Mouse (Mus musculus): ENCODE measurements around the gene Baz1a. TPM values are rescaled to one million over a fixed set of nuclear protein-coding genes. Genes with fewer than 3 reads are reported as not detected.
"Not testable (repeated sequence)": the region's sequence is repeated elsewhere in the genome, so short reads cannot be mapped to it uniquely, and the experiment has no call there.

Baz1a gene
- polyA plus RNA-seq, 2 experiments = 17.7 to 26.4 TPM

GRCm38 (mm10) chr12:54959569-54959968 is 54.6 kb downstream of the Baz1a start:
- Histone ChIP-seq H3K27me3 (ENCODE audit: control insufficient read depth, insufficient read depth, low read length) (no peaks in the 10 kb centered on the region), H3K4me3 (ENCODE audit: insufficient read depth in 1 of 2, low read depth in 2 of 2, low read length in 2 of 2) (no peak overlapping the region), H3K36me3 (replicated peaks; ENCODE audit: control insufficient read depth, insufficient read depth, low read depth) (peaks cover 4% of the 10 kb centered on the region), H3K27ac (no peak overlapping the region), H3K9ac (replicated peaks) (no peak overlapping the region), H3K4me2 (ENCODE audit: low read depth) (no peak overlapping the region), H3K4me1 (replicated peaks; ENCODE audit: control insufficient read depth in 2 of 2, insufficient read depth in 2 of 2, low read length in 1 of 2) (peaks cover 0 to 8% of the 10 kb centered on the region in 2 experiments; a peak in 2 of 4 replicates), H3K9me3 (ENCODE audit: control insufficient read depth, low read length) (no peaks in the 10 kb centered on the region)
- 47% methylated on average over 2 of the region's 2 CpGs for WGBS (ENCODE audit: insufficient replicate concordance)
- TF ChIP-seq EP300 (IDR thresholded peaks at IDR 0.05; ENCODE audit: low read depth) = peak; percentile 43; the same call in 1 of the 2 replicates
- no peak for TF ChIP-seq CTCF (IDR thresholded peaks at IDR 0.05; ENCODE audit: low read depth)
- DNase-seq (ENCODE audit: low read depth in 3 of 3, low spot score in 3 of 3) = peak; percentile 11 to 31 (median 28)
- ATAC-seq (ENCODE audit: insufficient read depth) = peak; percentile 41; the same call in 1 of the 2 replicates

GRCm38 (mm10) chr12:54956974-54957373 is 57.2 kb downstream of the Baz1a start:
- no peak for DNase-seq (ENCODE audit: low read depth in 3 of 3, low spot score in 3 of 3)
- ATAC-seq (ENCODE audit: insufficient read depth) = no peak
- no peak overlapping the region for H3K27ac ChIP-seq

GRCm38 (mm10) chr12:54956457-54956856 is 57.7 kb downstream of the Baz1a start:
- Histone ChIP-seq H3K9me3 (ENCODE audit: control insufficient read depth, low read length) (no peaks in the 10 kb centered on the region), H3K4me3 (ENCODE audit: insufficient read depth in 1 of 2, low read depth in 2 of 2, low read length in 2 of 2) (no peak overlapping the region), H3K4me1 (replicated peaks; ENCODE audit: control insufficient read depth in 2 of 2, insufficient read depth in 2 of 2, low read length in 1 of 2) (peaks cover 0 to 8% of the 10 kb centered on the region in 2 experiments; a peak in 2 of 4 replicates), H3K36me3 (replicated peaks; ENCODE audit: control insufficient read depth, insufficient read depth, low read depth) (peaks cover 25% of the 10 kb centered on the region), H3K27ac (no peak overlapping the region), H3K27me3 (ENCODE audit: control insufficient read depth, insufficient read depth, low read length) (no peaks in the 10 kb centered on the region), H3K9ac (replicated peaks) (no peak overlapping the region), H3K4me2 (ENCODE audit: low read depth) (no peak overlapping the region)
- WGBS (ENCODE audit: insufficient replicate concordance) = 66% methylated on average over 4 of the region's 4 CpGs
- ATAC-seq (ENCODE audit: insufficient read depth) (no peak), DNase-seq (ENCODE audit: low read depth in 3 of 3, low spot score in 3 of 3) (no peak)
- no peak for TF ChIP-seq EP300 (IDR thresholded peaks at IDR 0.05; ENCODE audit: low read depth)
- no peak for TF ChIP-seq CTCF (IDR thresholded peaks at IDR 0.05; ENCODE audit: low read depth)

More at GRCm38 (mm10) chr12:54956974-54957373, 57.2 kb downstream of the Baz1a start:
- no peaks in the 10 kb centered on the region for H3K27me3 ChIP-seq (ENCODE audit: control insufficient read depth, insufficient read depth, low read length)
- no peak for TF ChIP-seq CTCF (IDR thresholded peaks at IDR 0.05; ENCODE audit: low read depth)
- no peak for TF ChIP-seq EP300 (IDR thresholded peaks at IDR 0.05; ENCODE audit: low read depth)
- H3K4me2 ChIP-seq (ENCODE audit: low read depth) = no peak overlapping the region
- 33% methylated on average over 2 of the region's 2 CpGs for WGBS (ENCODE audit: insufficient replicate concordance)
- no peak overlapping the region for H3K9ac ChIP-seq (replicated peaks)
- H3K4me3 ChIP-seq (ENCODE audit: insufficient read depth in 1 of 2, low read depth in 2 of 2, low read length in 2 of 2) = no peak overlapping the region
- no peaks in the 10 kb centered on the region for H3K9me3 ChIP-seq (ENCODE audit: control insufficient read depth, low read length)
- peaks cover 0 to 8% of the 10 kb centered on the region in 2 experiments; a peak in 2 of 4 replicates for H3K4me1 ChIP-seq (replicated peaks; ENCODE audit: control insufficient read depth in 2 of 2, insufficient read depth in 2 of 2, low read length in 1 of 2)
- H3K36me3 ChIP-seq (replicated peaks; ENCODE audit: control insufficient read depth, insufficient read depth, low read depth) = peaks cover 22% of the 10 kb centered on the region

- peaks cover 23% of the 10 kb centered on the region for H3K36me3 ChIP-seq (replicated peaks; ENCODE audit: control insufficient read depth, insufficient read depth, low read depth)
- WGBS (ENCODE audit: insufficient replicate concordance) = 84% methylated on average over 6 of the region's 6 CpGs
- TF ChIP-seq EP300 (IDR thresholded peaks at IDR 0.05; ENCODE audit: low read depth) (no peak), CTCF (IDR thresholded peaks at IDR 0.05; ENCODE audit: low read depth) (no peak)
- H3K4me2 ChIP-seq (ENCODE audit: low read depth) = no peak overlapping the region
- H3K4me1 ChIP-seq (replicated peaks; ENCODE audit: control insufficient read depth in 2 of 2, insufficient read depth in 2 of 2, low read length in 1 of 2) = no peaks in the 10 kb centered on the region
- ATAC-seq (ENCODE audit: insufficient read depth) = no peak
- no peak for DNase-seq (ENCODE audit: low read depth in 3 of 3, low spot score in 3 of 3)
- H3K9ac ChIP-seq (replicated peaks) = no peak overlapping the region
- no peaks in the 10 kb centered on the region for H3K9me3 ChIP-seq (ENCODE audit: control insufficient read depth, low read length)
- no peak overlapping the region for H3K4me3 ChIP-seq (ENCODE audit: insufficient read depth in 1 of 2, low read depth in 2 of 2, low read length in 2 of 2)
- no peak overlapping the region for H3K27ac ChIP-seq
- H3K27me3 ChIP-seq (ENCODE audit: control insufficient read depth, insufficient read depth, low read length) = no peaks in the 10 kb centered on the region
Observed at GRCm38 (mm10) chr12:54946116-54946515, 68.0 kb downstream of the Baz1a start.

GRCm38 (mm10) chr12:54942586-54943157 is 71.5 kb downstream of the Baz1a start:
- H3K9me3 ChIP-seq (ENCODE audit: control insufficient read depth, low read length); H3K4me2 ChIP-seq (ENCODE audit: low read depth); ATAC-seq (ENCODE audit: insufficient read depth); H3K27me3 ChIP-seq (ENCODE audit: control insufficient read depth, insufficient read depth, low read length); H3K4me3 ChIP-seq (ENCODE audit: insufficient read depth in 1 of 2, low read depth in 2 of 2, low read length in 2 of 2); H3K27ac ChIP-seq; H3K9ac ChIP-seq (replicated peaks); H3K4me1 ChIP-seq (replicated peaks; ENCODE audit: control insufficient read depth in 2 of 2, insufficient read depth in 2 of 2, low read length in 1 of 2): not testable (repeated sequence)
- TF ChIP-seq CTCF (IDR thresholded peaks at IDR 0.05; ENCODE audit: low read depth) = peak; percentile 35
- DNase-seq (ENCODE audit: low read depth in 3 of 3, low spot score in 3 of 3) = peak in 1 of 3 experiments; percentile 6
- WGBS (ENCODE audit: insufficient replicate concordance) = 84% methylated on average over 6 of the region's 6 CpGs
- H3K36me3 ChIP-seq (replicated peaks; ENCODE audit: control insufficient read depth, insufficient read depth, low read depth) = peaks cover 47% of the 10 kb centered on the region

GRCm38 (mm10) chr12:54937581-54938343 is 76.4 kb downstream of the Baz1a start:
- H3K9me3 ChIP-seq (ENCODE audit: control insufficient read depth, low read length); H3K9ac ChIP-seq (replicated peaks); H3K4me3 ChIP-seq (ENCODE audit: insufficient read depth in 1 of 2, low read depth in 2 of 2, low read length in 2 of 2); H3K27me3 ChIP-seq (ENCODE audit: control insufficient read depth, insufficient read depth, low read length); H3K27ac ChIP-seq; H3K4me2 ChIP-seq (ENCODE audit: low read depth); H3K4me1 ChIP-seq (replicated peaks; ENCODE audit: control insufficient read depth in 2 of 2, insufficient read depth in 2 of 2, low read length in 1 of 2): not testable (repeated sequence)
- ATAC-seq (ENCODE audit: insufficient read depth) (peak; percentile 68; the same call in 1 of the 2 replicates), DNase-seq (ENCODE audit: low read depth in 3 of 3, low spot score in 3 of 3) (peak; percentile 6 to 53 (median 13))
- 84% methylated on average over 5 of the region's 5 CpGs for WGBS (ENCODE audit: insufficient replicate concordance)
- H3K36me3 ChIP-seq (replicated peaks; ENCODE audit: control insufficient read depth, insufficient read depth, low read depth) = peaks cover 57% of the 10 kb centered on the region
